Mouse (Mus musculus) hindbrain, embryonic 11.5 days (tissue): ENCODE results near the gene Tmc4. TPM values are rescaled to one million over a fixed set of nuclear protein-coding genes. Genes with fewer than 3 reads are reported as not detected.
"Not testable (repeated sequence)": the region's sequence is repeated elsewhere in the genome, so short reads cannot be mapped to it uniquely, and the experiment has no call there.

Experiments used
- ATAC-seq: fragments of 200-750 bp; cut with Nextera tagmentation; 2 replicates; pipeline ENCODE4 v1.8.0; 2017; ENCODE audit warnings: mild to moderate bottlenecking, moderate TSS enrichment, moderate library complexity; ENCODE audit not compliant: low FRiP score
- DNase-seq: peaks from one replicate; pipeline ENCODE4 v3.0.0-alpha.2; 2015; ENCODE audit warnings: low spot score
- H3K27ac ChIP-seq: fragments of 300-500 bp; sonication (generic); 2 replicates; pipeline ENCODE4 v1.5.1; 2014; ENCODE audit warnings: mild to moderate bottlenecking, low read depth, low read length
- H3K27me3 ChIP-seq: fragments of 300-500 bp; sonication (generic); 2 replicates; pipeline ENCODE4 v1.6.1; 2014; ENCODE audit warnings: mild to moderate bottlenecking, low read length, moderate library complexity, mixed read lengths; ENCODE audit not compliant: control insufficient read depth, insufficient read depth
- H3K36me3 ChIP-seq: fragments of 300-500 bp; sonication (generic); 2 replicates; pipeline ENCODE4 v1.6.1; 2014; ENCODE audit warnings: mild to moderate bottlenecking, low read length, moderate library complexity, mixed read lengths; ENCODE audit not compliant: control insufficient read depth, insufficient read depth
- H3K4me1 ChIP-seq: fragments of 300-500 bp; sonication (generic); replicated peaks from 2 replicates; pipeline ENCODE4 v1.6.1; 2014; ENCODE audit warnings: low read length, mixed read lengths; ENCODE audit not compliant: control insufficient read depth, insufficient read depth
- H3K4me2 ChIP-seq: fragments of 300-500 bp; sonication (generic); replicated peaks from 2 replicates; pipeline ENCODE4 v1.6.1; 2014; ENCODE audit warnings: mild to moderate bottlenecking, low read depth, low read length
- H3K4me3 ChIP-seq: fragments of 300-500 bp; sonication (generic); 2 replicates; pipeline ENCODE4 v1.5.1; 2014; ENCODE audit warnings: low read depth, low read length
- H3K9ac ChIP-seq: fragments of 300-500 bp; sonication (generic); 2 replicates; pipeline ENCODE4 v1.6.1; 2014; ENCODE audit warnings: low read depth, low read length
- H3K9me3 ChIP-seq: fragments of 300-500 bp; sonication (generic); 2 replicates; pipeline ENCODE4 v1.6.1; 2016; ENCODE audit warnings: low read length; ENCODE audit not compliant: control insufficient read depth
- WGBS: fragments of 180-500 bp; shearing (Covaris S2); extraction: QIAGEN DNeasy Blood & Tissue Kit; methylation state at CpG from one replicate; pipeline ENCODE4 v1.1.7; 2014; 5-methylcytosine and 5-hydroxymethylcytosine counted together
- polyA plus RNA-seq: library from polyadenylated mRNA; unstranded; fragments of >200 nt; fragmentation: Nextera tagmentation; extraction: Ambion mirVana; gene quantifications from 2 replicates; pipeline ENCODE4 v1.2.1, GENCODE M21; 2014

Tmc4 gene
- polyA plus RNA-seq, 1 experiment from 2014 or later: 4.4 TPM

DNA sequence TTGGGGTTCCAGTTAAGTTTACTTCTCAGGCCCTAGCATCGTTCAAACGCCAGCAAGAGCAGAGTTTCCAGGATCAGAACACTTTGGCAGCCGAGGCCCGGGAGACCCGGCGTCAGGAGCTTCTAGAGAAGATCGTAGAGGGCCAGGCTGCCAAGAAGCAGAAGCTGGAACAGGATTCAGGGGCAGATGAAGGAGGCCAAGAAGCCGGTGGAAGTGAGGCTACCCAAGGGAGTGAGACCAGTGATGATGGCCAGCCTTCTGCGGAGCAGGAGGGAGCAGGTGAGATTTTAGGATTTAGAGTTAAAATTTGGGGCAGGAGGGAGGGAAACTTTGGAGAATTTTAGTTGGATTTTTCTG is 17.6 kb upstream of the Tmc4 start:
- H3K9me3 ChIP-seq, H3K27me3 ChIP-seq, ATAC-seq, DNase-seq, H3K4me1 ChIP-seq, H3K36me3 ChIP-seq: not testable (repeated sequence)
- Histone ChIP-seq H3K4me2 (peak overlapping the region; percentile 83), H3K9ac (peak overlapping the region; percentile 69), H3K4me3 (peak overlapping the region; percentile 68), H3K27ac (peak overlapping the region; percentile 84; the same call in 1 of the 2 replicates)
- 9% methylated on average over 9 of the region's 9 CpGs for WGBS

DNA sequence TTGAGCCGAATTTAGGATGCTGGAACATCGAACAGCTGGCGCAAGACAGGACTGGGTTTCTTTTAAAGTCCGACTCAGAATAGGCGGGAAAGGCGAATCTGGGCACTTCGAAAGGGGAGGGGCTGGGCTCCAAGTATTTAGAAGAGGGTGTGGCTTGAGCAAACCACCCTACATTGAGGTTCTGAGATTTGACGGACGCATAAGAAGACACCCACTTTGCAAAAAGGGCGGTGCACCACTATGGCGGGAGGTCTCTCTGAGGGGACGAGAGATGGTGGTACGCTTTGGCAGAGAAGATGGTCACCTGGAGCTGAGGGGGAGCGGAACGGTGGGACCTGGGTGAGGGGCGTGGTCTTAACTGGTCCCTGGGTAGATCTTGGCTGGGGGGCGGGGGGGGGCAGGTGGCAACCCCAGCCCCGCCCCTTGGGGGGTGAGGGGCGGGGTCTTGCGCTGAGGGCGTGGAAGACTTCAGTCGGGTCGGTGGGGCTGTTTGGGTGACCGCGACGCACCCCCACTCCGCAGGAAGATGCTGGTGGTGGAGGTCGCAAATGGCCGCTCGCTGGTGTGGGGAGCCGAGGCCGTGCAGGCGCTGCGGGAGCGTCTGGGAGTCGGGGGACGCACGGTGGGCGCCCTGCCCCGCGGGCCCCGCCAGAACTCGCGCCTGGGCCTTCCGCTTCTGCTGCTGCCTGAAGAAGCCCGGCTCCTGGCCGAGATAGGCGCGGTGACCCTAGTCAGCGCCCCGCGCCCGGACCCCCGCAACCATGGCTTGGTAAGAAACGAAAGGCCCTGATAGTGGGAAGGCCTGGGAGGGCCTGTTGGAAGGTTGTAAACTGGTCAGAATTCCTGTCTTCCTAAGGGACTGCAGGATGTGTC is 17.0 kb upstream of the Tmc4 start:
- peak; percentile 48 for ATAC-seq
- Histone ChIP-seq H3K27ac (peak overlapping the region; percentile 84), H3K36me3 (0 out of 2 replicates have a peak, but pooled peaks cover 6% of the 10 kb centered on the region), H3K27me3 (no peaks in the 10 kb centered on the region), H3K9ac (peak overlapping the region; percentile 69), H3K4me3 (peak overlapping the region; percentile 68), H3K4me1 (peaks cover 4% of the 10 kb centered on the region; the same call in 1 of the 2 replicates), H3K9me3 (no peaks in the 10 kb centered on the region), H3K4me2 (peak overlapping the region; percentile 83)
- WGBS: 0% methylated on average over 37 of the region's 55 CpGs
- peak; percentile 80 for DNase-seq

DNA sequence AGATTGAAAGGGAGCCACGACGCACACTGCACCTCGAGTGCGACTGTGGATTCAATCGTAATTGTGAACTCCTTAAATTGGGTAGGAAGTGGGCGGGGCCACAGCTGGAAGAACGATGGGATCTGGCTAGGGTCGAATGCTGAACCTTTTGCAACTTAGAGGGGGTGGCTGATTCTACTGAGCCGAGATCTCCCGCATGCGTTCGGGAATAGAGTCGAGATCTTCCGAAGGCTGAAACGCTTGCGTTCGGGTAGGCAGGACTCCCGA is 16.4 kb upstream of the Tmc4 start:
- no peaks in the 10 kb centered on the region for H3K9me3 ChIP-seq
- no peak for ATAC-seq
- peak overlapping the region; percentile 83 for H3K4me2 ChIP-seq
- under 1% methylated on average over 18 of the region's 18 CpGs for WGBS
- H3K4me1 ChIP-seq: peaks cover 4% of the 10 kb centered on the region; the same call in 1 of the 2 replicates
- peak overlapping the region; percentile 68 for H3K4me3 ChIP-seq
- peak overlapping the region; percentile 69 for H3K9ac ChIP-seq
- 0 out of 2 replicates have a peak, but pooled peaks cover 6% of the 10 kb centered on the region for H3K36me3 ChIP-seq
- no peaks in the 10 kb centered on the region for H3K27me3 ChIP-seq
- no peak for DNase-seq
- peak overlapping the region; percentile 84 for H3K27ac ChIP-seq

DNA sequence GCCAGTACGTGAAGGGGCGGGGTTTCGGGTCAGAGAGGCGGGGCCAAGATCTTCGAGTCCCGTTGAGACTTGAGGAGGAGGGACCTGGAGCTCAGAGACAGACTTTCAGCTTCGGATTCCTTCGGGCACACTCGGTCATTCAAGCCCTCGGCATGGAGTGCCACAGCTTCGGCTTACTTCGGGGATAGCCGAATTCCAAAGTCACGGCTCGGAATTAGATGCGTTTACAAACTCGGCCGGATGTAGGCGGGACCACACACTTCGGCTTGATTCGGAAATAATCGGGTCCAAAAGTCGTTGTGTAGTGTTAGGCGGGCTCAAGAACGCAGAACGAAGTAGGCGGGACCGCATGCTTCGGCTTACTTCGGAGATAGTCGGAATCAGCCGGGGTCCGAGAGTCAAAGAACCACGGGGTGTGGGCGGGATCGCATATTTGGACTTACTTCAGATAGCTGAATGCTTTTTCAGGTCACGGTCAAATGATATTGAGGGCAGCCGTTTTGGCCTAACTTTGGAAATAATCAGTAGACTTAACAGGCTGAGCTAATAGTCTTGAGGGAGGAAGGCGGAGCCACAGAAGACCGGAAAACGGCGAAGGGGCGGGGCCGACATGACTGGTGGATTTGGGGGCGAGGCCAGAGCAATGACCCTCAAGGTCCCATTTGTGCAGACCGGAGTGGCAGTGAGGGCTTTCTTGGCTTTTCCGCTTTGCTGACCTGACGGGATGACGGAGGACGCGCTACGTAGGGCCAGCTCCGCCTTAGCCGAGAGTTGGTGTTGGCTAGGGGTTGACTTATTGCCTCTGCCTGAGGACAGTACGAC is 15.8 kb upstream of the Tmc4 start, which contains the start of gene Mboat7:
Gene Mboat7, minus strand, starts transcription at position 537 of the 822 bp plus-strand sequence.
- H3K36me3 ChIP-seq: 0 out of 2 replicates have a peak, but pooled peaks cover 3% of the 10 kb centered on the region

DNA sequence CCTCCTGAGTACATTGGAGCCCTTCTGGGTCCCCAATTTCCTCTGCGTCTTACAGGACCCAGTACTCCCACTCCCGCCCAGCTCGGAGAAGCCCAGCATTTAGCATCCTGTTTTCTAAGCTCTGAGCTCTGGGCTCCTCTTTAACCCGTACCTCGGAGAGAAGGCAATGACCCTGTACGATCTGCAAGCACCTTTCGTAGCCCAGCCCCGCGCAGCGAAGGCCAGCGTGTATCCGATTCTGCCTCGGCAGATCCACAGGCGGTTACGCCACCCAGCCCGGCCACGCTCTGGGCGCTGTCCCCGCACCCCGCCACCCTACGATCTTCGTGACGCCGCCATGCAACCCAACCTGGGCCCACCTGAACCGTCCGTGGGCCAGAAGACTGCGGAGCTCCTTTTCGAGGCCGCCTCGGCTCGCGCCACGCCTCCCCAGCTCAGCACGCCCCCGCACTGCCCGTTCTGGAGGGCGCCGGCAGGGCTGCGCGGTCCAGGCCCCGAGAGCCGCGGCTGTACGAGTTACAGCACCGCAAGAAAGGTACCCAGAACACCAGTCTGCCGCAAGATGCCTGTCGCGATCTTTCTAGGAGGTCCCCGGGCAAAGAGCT is 15.1 kb upstream of the Tmc4 start, which contains the start of gene Tsen34:
Gene Tsen34, plus strand, starts transcription at position 482 of the 605 bp plus-strand sequence.
- Histone ChIP-seq H3K4me3 (peak within 1 kb of the TSS; percentile 68), H3K4me1 (peaks cover 4% of the 10 kb centered on the region; the same call in 1 of the 2 replicates), H3K9ac (peak within 1 kb of the TSS; percentile 80), H3K27ac (peak within 1 kb of the TSS; percentile 84), H3K36me3 (no peaks in the 10 kb centered on the region), H3K27me3 (no peaks in the 10 kb centered on the region), H3K9me3 (no peaks in the 10 kb centered on the region), H3K4me2 (peak within 1 kb of the TSS; percentile 83)
- under 1% methylated on average over 49 of the region's 49 CpGs for WGBS
- DNase-seq (peak; percentile 56), ATAC-seq (no peak)

More for the DNA sequence above, 15.8 kb upstream of the Tmc4 start, which contains the start of gene Mboat7:
- Histone ChIP-seq H3K4me1 (peaks cover 4% of the 10 kb centered on the region; the same call in 1 of the 2 replicates), H3K9ac (peak within 1 kb of the TSS; percentile 80), H3K4me3 (peak within 1 kb of the TSS; percentile 68), H3K4me2 (peak within 1 kb of the TSS; percentile 83), H3K27ac (peak within 1 kb of the TSS; percentile 84), H3K27me3 (no peaks in the 10 kb centered on the region), H3K9me3 (no peaks in the 10 kb centered on the region)
- WGBS: under 1% methylated on average over 55 of the region's 55 CpGs
- peak; percentile 91 for ATAC-seq
- DNase-seq: peak; percentile 96

DNA sequence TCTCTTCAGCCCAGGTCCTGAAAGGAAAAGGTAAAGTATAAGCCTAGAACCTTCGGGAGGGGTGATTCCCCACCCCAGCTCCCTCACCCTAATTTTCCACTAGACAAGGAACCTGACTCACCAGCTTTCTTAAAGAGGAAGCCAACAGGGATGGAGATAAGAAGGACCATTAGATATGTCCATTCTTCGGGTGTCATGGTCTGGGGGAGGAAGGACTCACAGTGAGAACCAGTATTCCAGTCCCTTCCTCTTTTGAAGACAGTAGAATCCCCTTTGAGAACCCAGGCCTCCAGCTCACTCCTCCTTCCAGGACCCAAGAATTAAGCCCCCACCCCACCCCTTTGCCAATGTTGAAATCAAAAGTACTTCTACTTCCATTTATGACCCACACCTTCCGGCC is 14.6 kb upstream of the Tmc4 start:
- Histone ChIP-seq H3K9ac (peak overlapping the region; percentile 80), H3K9me3 (no peaks in the 10 kb centered on the region), H3K4me1 (peaks cover 4% of the 10 kb centered on the region; the same call in 1 of the 2 replicates), H3K27me3 (no peaks in the 10 kb centered on the region), H3K27ac (no peak overlapping the region), H3K4me2 (peak overlapping the region; percentile 83), H3K36me3 (no peaks in the 10 kb centered on the region), H3K4me3 (peak overlapping the region; percentile 68)
- 39% methylated on average over 3 of the region's 3 CpGs for WGBS
- ATAC-seq: no peak
- DNase-seq: no peak

DNA sequence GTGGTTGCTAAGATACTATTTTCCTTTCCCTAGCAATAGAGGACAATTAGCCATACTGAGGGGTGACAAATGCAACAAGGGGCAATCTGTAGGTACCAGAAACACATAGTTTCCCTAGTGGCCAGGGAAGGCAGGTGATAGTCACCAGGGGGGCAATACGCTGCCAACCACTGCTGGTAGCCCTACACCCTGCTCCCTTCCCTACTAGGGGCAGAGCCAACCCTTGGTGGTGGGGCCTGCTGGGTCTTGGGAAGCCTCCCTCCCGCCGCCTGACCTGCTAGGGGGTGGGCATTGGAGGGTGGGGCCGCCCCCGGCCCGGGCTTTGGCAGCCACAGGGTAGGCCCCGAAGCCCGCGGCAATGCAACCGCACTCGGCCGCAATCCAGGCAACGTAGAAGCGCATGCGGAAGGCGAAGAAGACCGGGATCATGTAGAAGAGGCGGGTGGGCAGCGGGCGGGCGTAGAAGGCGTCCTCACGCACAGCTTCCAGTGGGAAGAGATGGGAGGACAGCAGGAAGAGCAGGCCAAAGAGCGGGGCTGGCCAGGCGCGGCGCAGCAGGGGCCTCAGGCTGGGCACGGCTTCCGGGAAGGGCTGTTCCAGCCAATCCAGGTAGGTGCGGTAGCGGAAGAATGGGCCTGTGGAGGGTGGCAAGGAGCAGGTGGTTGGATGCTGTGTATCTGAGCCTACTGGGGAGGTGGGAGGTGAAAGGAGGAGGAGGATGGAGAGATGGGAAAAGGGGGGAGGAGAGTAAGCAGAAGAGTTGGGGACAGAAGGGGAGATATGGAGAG is 8.2 kb upstream of the Tmc4 start:
- no peak overlapping the region for H3K4me3 ChIP-seq
- H3K9me3 ChIP-seq: no peaks in the 10 kb centered on the region
- H3K9ac ChIP-seq: no peak overlapping the region
- no peak for DNase-seq
- no peak overlapping the region; the same call in 1 of the 2 replicates for H3K4me2 ChIP-seq
- H3K4me1 ChIP-seq: no peaks in the 10 kb centered on the region
- H3K36me3 ChIP-seq: 0 out of 2 replicates have a peak, but pooled peaks cover 3% of the 10 kb centered on the region
- 80% methylated on average over 31 of the region's 31 CpGs for WGBS
- no peaks in the 10 kb centered on the region for H3K27me3 ChIP-seq
- no peak for ATAC-seq
- H3K27ac ChIP-seq: no peak overlapping the region
